Mouse (Mus musculus) layer of hippocampus, adult 2 months (tissue): ENCODE measurements at regions not wholly inside any gene's neighbourhood (a gene's known extent, or its start where the extent isn't known, plus 50 kb on each side); places are given as distances from the start of the nearest gene placed in this dataset.

Experiments used
- DNase-seq, 2 experiments: peaks; one replicate each; pipeline ENCODE4 v3.0.0; 2022; ENCODE audit warnings: low spot score in 2 of 2
- H3K27ac ChIP-seq: fragments of 200-600 bp; 2 replicates; pipeline ENCODE4 v1.8.1; 2022
- H3K4me3 ChIP-seq: fragments of 200-600 bp; 2 replicates; pipeline ENCODE4 v1.8.1; 2022; ENCODE audit warnings: mild to moderate bottlenecking
- CTCF ChIP-seq: fragments of 200-600 bp; conservative IDR thresholded peaks from 2 replicates; pipeline ENCODE4 v1.8.1; 2022; ENCODE audit warnings: antibody characterized with exemption, mild to moderate bottlenecking, moderate library complexity
- microRNA-seq, 2 experiments: library from miRNA; unstranded; fragments of <30 nt; microRNA quantifications; one replicate each; pipeline ENCODE4 v1.2.0; 2021

DNA sequence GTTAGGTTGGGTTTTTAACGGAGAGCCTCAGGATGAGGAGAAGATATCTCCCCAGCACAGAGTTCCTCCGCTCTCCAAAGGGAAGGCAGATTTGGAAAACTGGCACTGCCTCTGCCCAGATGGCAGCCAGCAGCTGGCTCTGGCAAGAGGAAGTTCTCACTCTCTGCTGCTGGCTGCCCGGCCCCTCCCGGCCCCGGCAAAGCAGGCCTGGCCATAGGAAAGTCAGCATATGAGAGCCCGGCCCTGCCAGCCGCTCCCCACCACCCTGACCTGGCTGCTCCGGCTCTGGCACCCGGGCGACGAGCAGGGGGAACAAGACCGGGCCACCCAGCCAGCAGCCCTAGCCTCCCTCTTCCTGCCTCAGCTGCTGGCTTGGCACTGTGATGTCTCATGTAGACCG lies 89.1 kb upstream of the Prox1 start:
- TF ChIP-seq CTCF = no peak
- H3K27ac ChIP-seq = peak overlapping the region; percentile 36
- H3K4me3 ChIP-seq = no peak overlapping the region
- DNase-seq = no peak

GRCm38 (mm10) chr1:190250574-190251246 lies 80.2 kb upstream of the Prox1 start:
- H3K4me3 ChIP-seq = no peak overlapping the region
- DNase-seq = peak in 1 of 2 experiments; percentile 16
- peak overlapping the region; percentile 28; the same call in 1 of the 2 replicates for H3K27ac ChIP-seq

GRCm38 (mm10) chr1:190242526-190242925 lies 72.0 kb upstream of the Prox1 start:
- H3K4me3 ChIP-seq = no peak overlapping the region
- no peak overlapping the region for H3K27ac ChIP-seq
- TF ChIP-seq CTCF = no peak
- no peak for DNase-seq

More at GRCm38 (mm10) chr1:190250574-190251246, 80.2 kb upstream of the Prox1 start:
- TF ChIP-seq CTCF = no peak

DNA sequence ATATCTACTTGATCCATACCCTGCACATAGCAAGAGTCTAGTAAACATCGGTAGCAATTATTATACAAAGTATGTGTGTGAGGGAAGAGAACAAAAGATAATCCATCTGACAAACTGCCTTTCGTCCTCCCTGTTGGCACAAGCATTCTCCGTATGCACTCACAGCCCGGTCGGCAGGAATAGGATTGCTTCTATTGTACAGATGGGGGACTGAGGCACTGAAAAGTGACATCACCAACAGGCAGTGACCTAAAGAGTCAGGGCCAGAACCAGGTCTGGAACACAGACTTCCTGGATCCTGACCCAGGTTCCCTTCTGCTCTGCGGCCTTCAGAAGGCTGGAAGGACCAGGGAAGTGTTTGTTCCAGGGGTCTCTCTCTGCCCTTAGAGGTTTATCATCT lies 69.3 kb upstream of the Prox1 start:
- DNase-seq = no peak
- TF ChIP-seq CTCF = no peak
- Histone ChIP-seq H3K4me3 (no peak overlapping the region), H3K27ac (peak overlapping the region; percentile 53; the same call in 1 of the 2 replicates)

GRCm38 (mm10) chr1:190230866-190231265 lies 60.4 kb upstream of the Prox1 start:
- TF ChIP-seq CTCF = no peak
- no peak for DNase-seq
- Histone ChIP-seq H3K27ac (no peak overlapping the region), H3K4me3 (no peak overlapping the region)

GRCm38 (mm10) chr1:190220417-190220816 lies 49.9 kb upstream of the Prox1 start:
- peak in 1 of 2 experiments; percentile 31 for DNase-seq
- Histone ChIP-seq H3K27ac (no peak overlapping the region), H3K4me3 (no peak overlapping the region)
- peak; percentile 36 for TF ChIP-seq CTCF

Small RNA genes in the stretch of these regions (microRNA-seq; reads per million reads assigned to microRNA genes)
- gene Gm47294 = 0 reads per million in 2 experiments
